Mouse (Mus musculus) CH12.LX (cell line): ENCODE measurements around the gene Cort. TPM values are rescaled to one million over a fixed set of nuclear protein-coding genes. Genes with fewer than 3 reads are reported as not detected.

Source experiments
- DNase-seq: peaks from one replicate; pipeline ENCODE4 v3.0.0-alpha.2; 2013; ENCODE audit errors: extremely low read depth
- H3K27ac ChIP-seq: 2 replicates; pipeline ENCODE4 v1.5.1; 2012; ENCODE audit warnings: low read depth, mild to moderate bottlenecking, control low read depth, moderate library complexity; ENCODE audit not compliant: insufficient read depth
- H3K27me3 ChIP-seq: replicated peaks from 2 replicates; pipeline ENCODE3; 2012; ENCODE audit warnings: inconsistent platforms
- H3K36me3 ChIP-seq, 2 experiments: replicated peaks in 1 of 2; 2 replicates each; pipeline versions ENCODE3 to v1.6.1; 2012; ENCODE audit warnings: inconsistent platforms in 1 of 2, low read length in 1 of 2, mild to moderate bottlenecking in 1 of 2, mixed read lengths in 1 of 2, moderate library complexity in 1 of 2; ENCODE audit not compliant: control insufficient read depth in 1 of 2, insufficient read depth in 1 of 2
- H3K4me1 ChIP-seq, 2 experiments: 2 replicates each; pipeline ENCODE4 v1.6.1; 2012; ENCODE audit warnings: inconsistent platforms in 1 of 2, moderate library complexity in 1 of 2; ENCODE audit not compliant: insufficient read depth in 2 of 2, control insufficient read depth in 1 of 2
- H3K4me2 ChIP-seq: 2 replicates; pipeline ENCODE4 v1.6.1; 2012; ENCODE audit warnings: low read depth, mild to moderate bottlenecking, control low read depth; ENCODE audit not compliant: poor library complexity, insufficient read depth, severe bottlenecking
- H3K4me3 ChIP-seq, 3 experiments: fragments of 150-350 bp in 1 of 3; sonication (generic) in 1 of 3; replicated peaks in 1 of 3; 2 replicates each; pipeline versions ENCODE3 to v1.5.1; 2011 to 2012; ENCODE audit warnings: low read depth in 2 of 3, low read length in 2 of 3, mild to moderate bottlenecking in 2 of 3, moderate library complexity in 2 of 3, control low read depth in 1 of 3, improper control_type of control experiment in 1 of 3, inconsistent platforms in 1 of 3, mixed read lengths in 1 of 3; ENCODE audit not compliant: poor library complexity in 1 of 3
- H3K79me2 ChIP-seq: replicated peaks from 2 replicates; pipeline ENCODE4 v1.6.1; 2012; ENCODE audit warnings: mild to moderate bottlenecking, moderate library complexity; ENCODE audit not compliant: control insufficient read depth, poor library complexity, insufficient read depth, severe bottlenecking; ENCODE audit errors: extremely low read depth
- H3K9ac ChIP-seq: 2 replicates; pipeline ENCODE4 v1.6.1; 2012; ENCODE audit warnings: low read depth, mild to moderate bottlenecking, control low read depth, moderate library complexity; ENCODE audit not compliant: insufficient read depth
- H3K9me3 ChIP-seq: replicated peaks from 2 replicates; pipeline ENCODE3; 2012; ENCODE audit warnings: low read length, inconsistent platforms, mixed read lengths
- BHLHE40 ChIP-seq: IDR thresholded peaks from 2 replicates; pipeline ENCODE4 v1.6.1; 2011; ENCODE audit warnings: mild to moderate bottlenecking, low read depth, low read length, improper control_type of control experiment
- CHD2 ChIP-seq: IDR thresholded peaks from 2 replicates; pipeline ENCODE4 v1.6.1; 2011; ENCODE audit warnings: low read length, improper control_type of control experiment
- CTCF ChIP-seq, 2 experiments: IDR thresholded peaks in 1 of 2; conservative IDR thresholded peaks in 1 of 2; 2 replicates each; pipeline ENCODE4 v1.5.1; 2011 to 2012; ENCODE audit warnings: low read depth in 2 of 2, low read length in 2 of 2, improper control_type of control experiment in 1 of 2, inconsistent platforms in 1 of 2, mild to moderate bottlenecking in 1 of 2, moderate library complexity in 1 of 2
- ELF1 ChIP-seq: IDR thresholded peaks from 2 replicates; pipeline ENCODE4 v1.6.1; 2014; ENCODE audit warnings: low read depth, mild to moderate bottlenecking, inconsistent platforms, low read length, improper control_type of control experiment
- GABPA ChIP-seq: IDR thresholded peaks from 2 replicates; pipeline ENCODE4 v1.6.1; 2012; ENCODE audit warnings: low read depth, low read length, improper control_type of control experiment, inconsistent platforms; ENCODE audit not compliant: insufficient replicate concordance
- HCFC1 ChIP-seq: IDR thresholded peaks from 2 replicates; pipeline ENCODE4 v1.6.1; 2012; ENCODE audit warnings: low read depth, mild to moderate bottlenecking, inconsistent platforms, low read length, improper control_type of control experiment
- IRF4 ChIP-seq: IDR thresholded peaks from 2 replicates; pipeline ENCODE4 v1.6.1; 2014; ENCODE audit warnings: low read depth, mild to moderate bottlenecking, inconsistent platforms, low read length, improper control_type of control experiment
- JUND ChIP-seq: conservative IDR thresholded peaks from 2 replicates; pipeline ENCODE4 v1.6.1; 2011; ENCODE audit warnings: low read depth, low read length, improper control_type of control experiment
- MAFK ChIP-seq: IDR thresholded peaks from 2 replicates; pipeline ENCODE4 v1.6.1; 2011; ENCODE audit warnings: low read length, improper control_type of control experiment; ENCODE audit not compliant: insufficient replicate concordance
- MAX ChIP-seq: IDR thresholded peaks from 2 replicates; pipeline ENCODE4 v1.6.1; 2011; ENCODE audit warnings: low read length, improper control_type of control experiment
- MAZ ChIP-seq: IDR thresholded peaks from 2 replicates; pipeline ENCODE4 v1.6.1; 2012; ENCODE audit warnings: low read depth, mild to moderate bottlenecking, inconsistent platforms, low read length, improper control_type of control experiment, moderate library complexity
- MEF2A ChIP-seq: IDR thresholded peaks from 2 replicates; pipeline ENCODE4 v1.6.1; 2014; ENCODE audit warnings: low read depth, mild to moderate bottlenecking, inconsistent platforms, low read length, improper control_type of control experiment, borderline replicate concordance
- MXI1 ChIP-seq: IDR thresholded peaks from 2 replicates; pipeline ENCODE4 v1.6.1; 2011; ENCODE audit warnings: mild to moderate bottlenecking, low read depth, low read length, improper control_type of control experiment
- MYC ChIP-seq: IDR thresholded peaks from 2 replicates; pipeline ENCODE4 v1.6.1; 2011; ENCODE audit warnings: low read depth, mild to moderate bottlenecking, improper control_type of control experiment, low read length
- NELFE ChIP-seq: IDR thresholded peaks from 2 replicates; pipeline ENCODE4 v1.6.1; 2011; ENCODE audit warnings: low read depth, low read length, improper control_type of control experiment
- NRF1 ChIP-seq: IDR thresholded peaks from 2 replicates; pipeline ENCODE4 v1.6.1; 2014; ENCODE audit warnings: low read depth, mild to moderate bottlenecking, inconsistent platforms, low read length, improper control_type of control experiment, moderate library complexity
- PAX5 ChIP-seq: IDR thresholded peaks from 2 replicates; pipeline ENCODE4 v1.6.1; 2012; ENCODE audit warnings: low read length, inconsistent platforms, mixed read lengths
- POLR2A ChIP-seq: IDR thresholded peaks from 2 replicates; pipeline ENCODE4 v1.6.1; 2011; ENCODE audit warnings: low read depth, mild to moderate bottlenecking, improper control_type of control experiment, low read length
- RAD21 ChIP-seq: IDR thresholded peaks from 2 replicates; pipeline ENCODE4 v1.6.1; 2011; ENCODE audit warnings: low read depth, mild to moderate bottlenecking, low read length, improper control_type of control experiment, moderate library complexity
- RCOR1 ChIP-seq: conservative IDR thresholded peaks from 2 replicates; pipeline ENCODE4 v1.6.1; 2012; ENCODE audit warnings: low read depth, mild to moderate bottlenecking, inconsistent platforms, low read length, improper control_type of control experiment
- SIN3A ChIP-seq: IDR thresholded peaks from 2 replicates; pipeline ENCODE4 v1.6.1; 2012; ENCODE audit warnings: low read length, improper control_type of control experiment, inconsistent platforms
- SMC3 ChIP-seq: IDR thresholded peaks from 2 replicates; pipeline ENCODE4 v1.6.1; 2011; ENCODE audit warnings: low read depth, low read length, improper control_type of control experiment
- TCF12 ChIP-seq: IDR thresholded peaks from 2 replicates; pipeline ENCODE4 v1.6.1; 2014; ENCODE audit warnings: low read depth, mild to moderate bottlenecking, inconsistent platforms, low read length, improper control_type of control experiment
- UBTF ChIP-seq: IDR thresholded peaks from 2 replicates; pipeline ENCODE4 v1.6.1; 2012; ENCODE audit warnings: low read depth, mild to moderate bottlenecking, inconsistent platforms, low read length, improper control_type of control experiment, moderate library complexity
- USF1 ChIP-seq: IDR thresholded peaks from 2 replicates; pipeline ENCODE4 v1.6.1; 2014; ENCODE audit warnings: low read depth, mild to moderate bottlenecking, inconsistent platforms, low read length, improper control_type of control experiment
- ZC3H11A ChIP-seq: IDR thresholded peaks from 2 replicates; pipeline ENCODE4 v1.6.1; 2012; ENCODE audit warnings: low read depth, mild to moderate bottlenecking, inconsistent platforms, low read length, improper control_type of control experiment
- ZMIZ1 ChIP-seq: IDR thresholded peaks from 2 replicates; pipeline ENCODE4 v1.6.1; 2012; ENCODE audit warnings: low read depth, mild to moderate bottlenecking, inconsistent platforms, low read length, improper control_type of control experiment
- ZNF384 ChIP-seq: IDR thresholded peaks from 2 replicates; pipeline ENCODE4 v1.6.1; 2012; ENCODE audit warnings: low read depth, low read length, improper control_type of control experiment, inconsistent platforms
- dilution Hi-C: fragments of 300-500 bp; cut with MboI; formaldehyde crosslinking; loops from 2 replicates; pipeline ENCODE4 v1.14.3; 2020; ENCODE audit warnings: low sequenced_read_pairs; ENCODE audit not compliant: extremely low pct_unique_long_range_greater_than_20kb, extremely low pct_ligation_motif_present
- in situ Hi-C: fragments of 300-500 bp; cut with MboI; formaldehyde crosslinking; loops from 3 replicates; pipeline ENCODE4 v1.14.3; 2019; ENCODE audit warnings: low sequenced_read_pairs, low pct_ligation_motif_present, low pct_unique_long_range_greater_than_20kb, mixed read lengths
- polyA plus RNA-seq: library from polyadenylated mRNA; unstranded; fragments of >175 nt; gene quantifications from 2 replicates; pipeline ENCODE4 v1.2.1, GENCODE M21; 2012; ENCODE audit warnings: low read depth; ENCODE audit not compliant: insufficient read length
- total RNA-seq, 2 experiments: library from RNA; depleted of rRNA; stranded (reverse); fragments of 300-350 nt in 1 of 2; fragments of >200 nt in 1 of 2; gene quantifications; 2 replicates each; pipeline ENCODE4 v1.2.3; 2012 to 2014

Cort gene
- total and polyA plus RNA-seq, 3 experiments: 0.59 to 0.94 TPM; not detected in 1

DNA sequence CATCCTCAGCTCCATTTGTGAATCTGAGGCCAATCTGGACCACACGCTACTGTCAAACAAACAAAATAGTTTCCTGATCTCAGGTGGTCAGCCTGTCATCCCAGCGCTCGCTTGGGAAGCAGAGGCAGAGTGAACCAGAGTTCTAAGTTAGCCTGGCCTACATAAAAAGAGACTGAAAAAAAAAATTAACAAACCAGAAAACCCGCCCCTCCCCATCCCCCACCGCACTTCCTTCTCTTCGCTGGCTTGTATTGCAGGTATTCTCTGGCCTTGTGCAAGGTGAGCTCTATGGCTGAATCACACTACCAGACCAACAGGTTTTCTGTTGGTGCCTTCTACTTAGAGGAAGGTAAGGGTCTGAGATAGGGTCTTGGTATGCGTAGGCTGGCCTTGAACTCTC, 21.0 kb upstream of the Cort start:
- dilution Hi-C loops: no loop called here
- Histone ChIP-seq H3K79me2 (no peaks in the 10 kb centered on the region), H3K9ac (no peak overlapping the region), H3K4me1 (peaks cover 4 to 17% of the 10 kb centered on the region in 2 experiments; a peak in 3 of 4 replicates), H3K4me3 (no peak overlapping the region), H3K27ac (no peak overlapping the region), H3K9me3 (peaks cover 2% of the 10 kb centered on the region), H3K4me2 (no peak overlapping the region), H3K36me3 (peaks cover 30 to 36% of the 10 kb centered on the region in 2 experiments), H3K27me3 (no peaks in the 10 kb centered on the region)
- in situ Hi-C loops: loop anchor here (10.0 kb wide), 1 partner anchor 177 kb away; no protein-coding TSS in a partner anchor
- TF ChIP-seq MEF2A (no peak), MYC (no peak), ZC3H11A (no peak), RCOR1 (no peak), CHD2 (no peak), TCF12 (no peak), BHLHE40 (no peak), ZNF384 (no peak), HCFC1 (no peak), RAD21 (no peak), USF1 (no peak), NELFE (no peak), UBTF (no peak), NRF1 (no peak), ZMIZ1 (no peak), ELF1 (no peak), CTCF (conservative IDR thresholded peaks at IDR 0.05 in 1 of 2, IDR thresholded peaks at IDR 0.05 in 1 of 2; ENCODE audit: low read depth in 2 of 2, low read length in 2 of 2) (no peak)
- DNase-seq: no peak

GRCm38 (mm10) chr4:149145151-149145550, 18.6 kb upstream of the Cort start:
- TF ChIP-seq ZC3H11A: no peak
- TF ChIP-seq ZNF384: no peak
- no peak for TF ChIP-seq SIN3A
- no peak for TF ChIP-seq MAX
- no peak for TF ChIP-seq PAX5
- TF ChIP-seq TCF12: no peak
- no peak for TF ChIP-seq MAZ
- TF ChIP-seq MXI1: no peak
- no peak for TF ChIP-seq POLR2A
- TF ChIP-seq IRF4: no peak
- TF ChIP-seq RCOR1: no peak
- no peak for TF ChIP-seq GABPA
- TF ChIP-seq MYC: no peak
- no peak for TF ChIP-seq MEF2A
- no peak for TF ChIP-seq JUND
- no peak for TF ChIP-seq RAD21
- TF ChIP-seq ELF1: no peak
- TF ChIP-seq NELFE: no peak
- no peak for TF ChIP-seq SMC3
- TF ChIP-seq MAFK: no peak
- TF ChIP-seq, all 38 proteins: peak for 0
- H3K79me2 ChIP-seq: no peaks in the 10 kb centered on the region
- no peak overlapping the region for H3K4me3 ChIP-seq
- in situ Hi-C loops (loop anchor here (10.0 kb wide), 1 partner anchor 180 kb away; no protein-coding TSS in a partner anchor), dilution Hi-C loops (no loop called here)
- no peak overlapping the region for H3K4me2 ChIP-seq
- H3K27ac ChIP-seq: no peak overlapping the region
- peaks cover 8 to 13% of the 10 kb centered on the region in 2 experiments for H3K36me3 ChIP-seq
- H3K4me1 ChIP-seq: peaks cover 0 to 17% of the 10 kb centered on the region in 2 experiments; a peak in 3 of 4 replicates
- no peak for DNase-seq
- H3K9ac ChIP-seq: no peak overlapping the region
- no peaks in the 10 kb centered on the region for H3K27me3 ChIP-seq
- peaks cover 2% of the 10 kb centered on the region for H3K9me3 ChIP-seq
